Mouse (Mus musculus) MEL (cell line): ENCODE measurements around the gene Kdm6b. TPM values are rescaled to one million over a fixed set of nuclear protein-coding genes. Genes with fewer than 3 reads are reported as not detected.

Source experiments
- DNase-seq: peaks from one replicate; pipeline ENCODE4 v3.0.0; 2011; ENCODE audit warnings: low read depth, low spot score
- H3K27ac ChIP-seq: 2 replicates; pipeline ENCODE4 v1.5.1; 2012; ENCODE audit warnings: low read depth, mild to moderate bottlenecking, control low read depth, low read length, moderate library complexity; ENCODE audit not compliant: control insufficient read depth
- H3K27me3 ChIP-seq, 2 experiments: fragments of 150-350 bp in 1 of 2; sonication (generic) in 1 of 2; 2 replicates each; pipeline ENCODE4 v1.6.1; 2012; ENCODE audit warnings: low read length in 2 of 2, mild to moderate bottlenecking in 2 of 2, improper control_type of control experiment in 1 of 2, moderate library complexity in 1 of 2; ENCODE audit not compliant: insufficient read depth in 2 of 2, control insufficient read depth in 1 of 2
- H3K36me3 ChIP-seq, 2 experiments: 2 replicates each; pipeline ENCODE4 v1.6.1; 2012 to 2014; ENCODE audit warnings: low read length in 2 of 2, improper control_type of control experiment in 1 of 2, inconsistent platforms in 1 of 2, mild to moderate bottlenecking in 1 of 2; ENCODE audit not compliant: insufficient read depth in 2 of 2, control insufficient read depth in 1 of 2
- H3K4me1 ChIP-seq, 2 experiments: fragments of 150-350 bp in 1 of 2; sonication (generic) in 1 of 2; 2 replicates each; pipeline ENCODE4 v1.6.1; 2012; ENCODE audit warnings: low read length in 2 of 2, improper control_type of control experiment in 1 of 2, mild to moderate bottlenecking in 1 of 2; ENCODE audit not compliant: insufficient read depth in 2 of 2, control insufficient read depth in 1 of 2
- H3K4me3 ChIP-seq, 2 experiments: fragments of 150-350 bp in 1 of 2; sonication (generic) in 1 of 2; 2 replicates each; pipeline ENCODE4 v1.5.1; 2012; ENCODE audit warnings: low read depth in 2 of 2, low read length in 2 of 2, mild to moderate bottlenecking in 2 of 2, moderate library complexity in 2 of 2, control low read depth in 1 of 2, improper control_type of control experiment in 1 of 2; ENCODE audit not compliant: control insufficient read depth in 1 of 2, insufficient read depth in 1 of 2
- H3K79me2 ChIP-seq: 2 replicates; pipeline ENCODE4 v1.6.1; 2012; ENCODE audit warnings: mild to moderate bottlenecking, low read length, moderate library complexity; ENCODE audit not compliant: control insufficient read depth, poor library complexity, insufficient read depth
- H3K9ac ChIP-seq: 2 replicates; pipeline ENCODE4 v1.6.1; 2012; ENCODE audit warnings: low read depth, mild to moderate bottlenecking, control low read depth, low read length, moderate library complexity; ENCODE audit not compliant: control insufficient read depth, poor library complexity, severe bottlenecking
- H3K9me3 ChIP-seq: fragments of 150-350 bp; sonication (generic); replicated peaks from 2 replicates; pipeline ENCODE4 v1.6.1; 2012; ENCODE audit warnings: mild to moderate bottlenecking, low read length, improper control_type of control experiment, moderate library complexity; ENCODE audit not compliant: insufficient read depth
- CHD1 ChIP-seq: IDR thresholded peaks from 2 replicates; pipeline ENCODE4 v1.6.1; 2012; ENCODE audit warnings: low read depth, mild to moderate bottlenecking, inconsistent platforms, low read length, improper control_type of control experiment
- CTCF ChIP-seq, 3 experiments: IDR thresholded peaks in 2 of 3; conservative IDR thresholded peaks in 1 of 3; 2 replicates each; pipeline ENCODE4 v1.5.1; 2011 to 2012; ENCODE audit warnings: low read length in 3 of 3, low read depth in 2 of 3, mild to moderate bottlenecking in 2 of 3, improper control_type of control experiment in 1 of 3, inconsistent platforms in 1 of 3, mixed read lengths in 1 of 3, moderate library complexity in 1 of 3; ENCODE audit not compliant: control insufficient read depth in 1 of 3, insufficient read depth in 1 of 3, poor library complexity in 1 of 3, severe bottlenecking in 1 of 3
- EP300 ChIP-seq, 2 experiments: IDR thresholded peaks; 2 replicates each; pipeline ENCODE4 v1.6.1; 2011; ENCODE audit warnings: improper control_type of control experiment in 2 of 2, low read length in 2 of 2, low read depth in 1 of 2, mild to moderate bottlenecking in 1 of 2
- ETS1 ChIP-seq: IDR thresholded peaks from 2 replicates; pipeline ENCODE4 v1.6.1; 2012; ENCODE audit warnings: low read depth, mild to moderate bottlenecking, inconsistent platforms, low read length, improper control_type of control experiment, moderate library complexity
- GATA1 ChIP-seq: IDR thresholded peaks from 2 replicates; pipeline ENCODE4 v1.6.1; 2011; ENCODE audit warnings: low read depth, low read length, improper control_type of control experiment
- HCFC1 ChIP-seq: IDR thresholded peaks from 2 replicates; pipeline ENCODE4 v1.6.1; 2012; ENCODE audit warnings: low read depth, mild to moderate bottlenecking, inconsistent platforms, low read length, improper control_type of control experiment, moderate library complexity
- MXI1 ChIP-seq: IDR thresholded peaks from 2 replicates; pipeline ENCODE4 v1.6.1; 2011; ENCODE audit warnings: mild to moderate bottlenecking, low read depth, low read length, improper control_type of control experiment
- RCOR1 ChIP-seq: IDR thresholded peaks from 2 replicates; pipeline ENCODE4 v1.6.1; 2012; ENCODE audit warnings: low read depth, mild to moderate bottlenecking, inconsistent platforms, low read length, improper control_type of control experiment
- SIN3A ChIP-seq: IDR thresholded peaks from 2 replicates; pipeline ENCODE4 v1.6.1; 2012; ENCODE audit warnings: low read length, improper control_type of control experiment, inconsistent platforms
- ZC3H11A ChIP-seq: IDR thresholded peaks from 2 replicates; pipeline ENCODE4 v1.6.1; 2012; ENCODE audit warnings: low read depth, mild to moderate bottlenecking, inconsistent platforms, low read length, improper control_type of control experiment
- ZNF384 ChIP-seq: IDR thresholded peaks from 2 replicates; pipeline ENCODE4 v1.6.1; 2012; ENCODE audit warnings: low read depth, mild to moderate bottlenecking, inconsistent platforms, low read length, improper control_type of control experiment
- polyA plus RNA-seq, 2 experiments: library from polyadenylated mRNA; stranded (reverse) in 1 of 2; unstranded in 1 of 2; fragments of >175 nt in 1 of 2; fragments of >200 nt in 1 of 2; gene quantifications; 2 replicates each; pipeline versions ENCODE4 v1.2.1 to v1.2.4; 2012; ENCODE audit warnings: low replicate concordance in 2 of 2, low read depth in 1 of 2; ENCODE audit not compliant: insufficient read length in 2 of 2, insufficient read depth in 1 of 2, missing spikeins in 1 of 2
- total RNA-seq: library from RNA; depleted of rRNA; stranded (reverse); fragments of 300-350 nt; gene quantifications from 2 replicates; pipeline ENCODE4 v1.2.3, GENCODE M21; 2012

Kdm6b gene
- total and polyA plus RNA-seq, 3 experiments: 5.8 to 43.4 (median 25.0) TPM

- H3K27ac ChIP-seq: peak overlapping the region; percentile 67
- H3K79me2 ChIP-seq: peaks cover 16% of the 10 kb centered on the region
- TF ChIP-seq GATA1: 0 out of 2 replicates have a peak, but pooled peaks have one; percentile 17
- TF ChIP-seq EP300 (IDR thresholded peaks at IDR 0.05; ENCODE audit: low read depth in 1 of 2, low read length in 2 of 2): 0 out of 4 replicates have a peak, but pooled peaks of 1 of the 2 experiments have one; percentile 39
- no peak for TF ChIP-seq RCOR1
- TF ChIP-seq, all 39 proteins: peak for 2
- peaks cover 0 to 26% of the 10 kb centered on the region in 2 experiments; a peak in 2 of 4 replicates for H3K36me3 ChIP-seq
- no peaks in the 10 kb centered on the region for H3K27me3 ChIP-seq
- peak overlapping the region; percentile 23 to 35; a peak in 3 of 4 replicates for H3K4me3 ChIP-seq
- H3K4me1 ChIP-seq: peaks cover 13 to 34% of the 10 kb centered on the region in 2 experiments
- peak overlapping the region; percentile 49 for H3K9ac ChIP-seq
- H3K9me3 ChIP-seq: no peaks in the 10 kb centered on the region
- peak; percentile 53 for DNase-seq
These were observed 42.7 kb downstream of the Kdm6b start for GRCm38 (mm10) chr11:69370817-69371215.

- peak overlapping the region; percentile 67 for H3K27ac ChIP-seq
- TF ChIP-seq ZC3H11A (no peak), SIN3A (peak; percentile 35; the same call in 1 of the 2 replicates), MXI1 (0 out of 2 replicates have a peak, but pooled peaks have one; percentile 8), ETS1 (0 out of 2 replicates have a peak, but pooled peaks have one; percentile 41), ZNF384 (peak; percentile 97), CTCF (IDR thresholded peaks at IDR 0.05 in 2 of 3, conservative IDR thresholded peaks at IDR 0.05 in 1 of 3; ENCODE audit: control insufficient read depth in 1 of 3, insufficient read depth in 1 of 3, low read depth in 2 of 3, low read length in 3 of 3, poor library complexity in 1 of 3, severe bottlenecking in 1 of 3) (no peak), CHD1 (peak; percentile 65; the same call in 1 of the 2 replicates), HCFC1 (peak; percentile 23; the same call in 1 of the 2 replicates)
- H3K4me1 ChIP-seq: peaks cover 13 to 40% of the 10 kb centered on the region in 2 experiments
- DNase-seq: peak; percentile 55
- no peaks in the 10 kb centered on the region for H3K27me3 ChIP-seq
- H3K9me3 ChIP-seq: no peaks in the 10 kb centered on the region
- H3K4me3 ChIP-seq: peak overlapping the region; percentile 23 to 63
- peaks cover 16% of the 10 kb centered on the region for H3K79me2 ChIP-seq
- peaks cover 0 to 26% of the 10 kb centered on the region in 2 experiments; a peak in 2 of 4 replicates for H3K36me3 ChIP-seq
- H3K9ac ChIP-seq: peak overlapping the region; percentile 50
These were observed 43.3 kb downstream of the Kdm6b start for GRCm38 (mm10) chr11:69369990-69370816.
